Mouse (Mus musculus) stomach, embryonic 14.5 days (tissue): Measurements from ENCODE around the gene Lhx1. TPM values are rescaled to one million over a fixed set of nuclear protein-coding genes. Genes with fewer than 3 reads are reported as not detected.

Experiments
- ATAC-seq: fragments of 200-750 bp; cut with Nextera tagmentation; 2 replicates; pipeline ENCODE4 v1.8.0; 2017; ENCODE audit warnings: low read depth, moderate TSS enrichment; ENCODE audit not compliant: insufficient number of reproducible peaks, insufficient read depth, low FRiP score
- H3K27ac ChIP-seq: fragments of 300-500 bp; sonication (generic); 2 replicates; pipeline ENCODE4 v1.5.1; 2014; ENCODE audit warnings: mild to moderate bottlenecking, low read length, moderate library complexity, mixed read lengths
- H3K27me3 ChIP-seq: fragments of 300-500 bp; sonication (generic); 2 replicates; pipeline ENCODE4 v1.6.1; 2014; ENCODE audit warnings: low read length, control low read depth, mixed read lengths; ENCODE audit not compliant: control insufficient read depth, insufficient read depth
- H3K36me3 ChIP-seq: fragments of 300-500 bp; sonication (generic); 2 replicates; pipeline ENCODE4 v1.6.1; 2014; ENCODE audit warnings: mild to moderate bottlenecking, control low read depth, low read length, moderate library complexity, mixed read lengths; ENCODE audit not compliant: control insufficient read depth, insufficient read depth
- H3K4me1 ChIP-seq: fragments of 300-500 bp; sonication (generic); 2 replicates; pipeline ENCODE4 v1.6.1; 2014; ENCODE audit warnings: low read length, control low read depth, mixed read lengths; ENCODE audit not compliant: control insufficient read depth, insufficient read depth
- H3K4me2 ChIP-seq: fragments of 300-500 bp; sonication (generic); replicated peaks from 2 replicates; pipeline ENCODE4 v1.6.1; 2014; ENCODE audit warnings: low read depth, low read length, control low read depth
- H3K4me3 ChIP-seq: fragments of 300-500 bp; sonication (generic); 2 replicates; pipeline ENCODE4 v1.5.1; 2014; ENCODE audit warnings: low read depth, low read length, control low read depth
- H3K9ac ChIP-seq: fragments of 300-500 bp; sonication (generic); replicated peaks from 2 replicates; pipeline ENCODE4 v1.6.1; 2014; ENCODE audit warnings: low read depth, mild to moderate bottlenecking, control low read depth, low read length, moderate library complexity, mixed read lengths
- H3K9me3 ChIP-seq: fragments of 300-500 bp; sonication (generic); 2 replicates; pipeline ENCODE4 v1.6.1; 2016; ENCODE audit warnings: low read depth, low read length, control low read depth; ENCODE audit not compliant: control insufficient read depth
- WGBS: fragments of 180-500 bp; shearing (Covaris S2); extraction: QIAGEN DNeasy Blood & Tissue Kit; methylation state at CpG from one replicate; pipeline ENCODE4 v1.1.7; 2014; 5-methylcytosine and 5-hydroxymethylcytosine counted together
- polyA plus RNA-seq: library from polyadenylated mRNA; unstranded; fragments of >200 nt; fragmentation: Nextera tagmentation; extraction: Ambion mirVana; gene quantifications from 2 replicates; pipeline ENCODE4 v1.2.1, GENCODE M21; 2014

Gene Lhx1
- polyA plus RNA-seq, 1 experiment from 2014 or later: 0.06 TPM

DNA sequence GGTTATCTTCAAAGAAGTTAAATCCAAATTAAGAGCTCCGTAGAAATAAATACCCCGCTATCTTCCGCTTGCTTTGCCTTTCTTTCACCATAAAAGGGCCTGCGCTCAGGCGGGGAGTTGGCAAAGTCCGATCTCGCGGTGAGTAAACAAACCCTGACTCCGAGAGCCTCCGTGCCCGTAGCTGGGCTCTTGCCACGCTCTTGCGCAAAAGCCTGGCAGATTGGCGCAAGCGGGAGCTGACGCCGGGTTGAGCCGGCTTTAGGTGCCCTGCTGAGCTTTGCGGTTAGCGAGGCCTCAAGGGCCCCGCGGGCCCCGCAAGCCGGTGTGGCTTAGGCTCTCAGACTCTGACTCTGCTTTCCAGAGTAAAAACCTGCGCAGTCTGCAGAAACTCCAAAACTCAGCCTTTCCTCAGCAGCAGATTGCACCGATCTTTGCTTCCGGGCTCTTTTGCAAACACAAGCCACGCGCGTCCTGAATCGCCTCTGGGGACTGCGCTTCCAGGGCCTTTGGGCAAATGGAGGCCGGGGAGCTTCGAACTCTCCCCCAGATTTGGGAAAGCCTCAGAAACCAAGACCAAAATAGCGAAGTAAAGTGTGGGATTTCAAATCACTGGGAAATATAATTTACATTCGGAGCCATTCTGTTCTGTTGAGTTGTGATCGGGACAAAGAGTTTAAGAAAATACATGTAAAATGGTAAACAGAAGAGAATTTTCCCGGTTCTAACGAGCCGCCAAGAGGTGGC, 2.6 kb downstream of the Lhx1 start:
- H3K27me3 ChIP-seq: peaks cover 78% of the 10 kb centered on the region
- ATAC-seq: no peak

DNA sequence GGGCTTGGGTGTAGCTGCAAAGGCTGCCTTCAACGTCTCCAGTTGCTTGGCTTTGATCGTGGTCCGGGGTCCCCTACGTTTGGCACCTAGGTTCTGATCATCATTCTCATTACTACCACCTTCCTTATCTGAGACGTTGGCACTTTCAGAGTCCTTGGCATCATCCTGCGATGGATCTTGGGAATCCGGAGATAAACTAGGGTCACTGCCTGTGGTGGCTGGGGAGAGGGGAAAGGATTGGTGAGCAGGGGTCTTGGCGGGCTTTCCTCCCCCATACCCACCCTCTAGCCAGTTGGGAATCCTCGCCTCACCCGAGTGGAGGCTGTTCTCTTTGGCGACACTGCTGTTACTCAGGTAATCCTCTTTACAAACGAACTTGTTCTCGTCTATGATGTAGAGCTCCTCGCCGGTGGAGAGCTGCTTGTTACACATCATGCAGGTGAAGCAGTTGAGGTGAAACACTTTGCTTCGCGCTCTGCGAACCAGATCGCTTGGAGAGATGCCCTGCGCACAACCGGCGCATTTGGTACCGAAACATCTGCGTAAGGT, 3.5 kb downstream of the Lhx1 start:
- H3K9me3 ChIP-seq: no peaks in the 10 kb centered on the region
- H3K9ac ChIP-seq: no peak overlapping the region
- peaks cover 20% of the 10 kb centered on the region for H3K4me1 ChIP-seq
- H3K36me3 ChIP-seq: no peaks in the 10 kb centered on the region
- no peak overlapping the region for H3K4me2 ChIP-seq
- H3K27ac ChIP-seq: no peak overlapping the region
- no peak overlapping the region for H3K4me3 ChIP-seq
- H3K27me3 ChIP-seq: peaks cover 74% of the 10 kb centered on the region
- no peak for ATAC-seq
- WGBS: 17% methylated on average over 24 of the region's 24 CpGs

More for the DNA sequence above, 2.6 kb downstream of the Lhx1 start:
- Histone ChIP-seq H3K9ac (no peak overlapping the region), H3K9me3 (no peaks in the 10 kb centered on the region), H3K4me2 (peak overlapping the region; percentile 18; the same call in 1 of the 2 replicates), H3K36me3 (no peaks in the 10 kb centered on the region), H3K4me1 (peaks cover 20% of the 10 kb centered on the region), H3K4me3 (0 out of 2 replicates have a peak overlapping the region, but pooled peaks have one; percentile 5), H3K27ac (no peak overlapping the region)
- 1% methylated on average over 40 of the region's 40 CpGs for WGBS

DNA sequence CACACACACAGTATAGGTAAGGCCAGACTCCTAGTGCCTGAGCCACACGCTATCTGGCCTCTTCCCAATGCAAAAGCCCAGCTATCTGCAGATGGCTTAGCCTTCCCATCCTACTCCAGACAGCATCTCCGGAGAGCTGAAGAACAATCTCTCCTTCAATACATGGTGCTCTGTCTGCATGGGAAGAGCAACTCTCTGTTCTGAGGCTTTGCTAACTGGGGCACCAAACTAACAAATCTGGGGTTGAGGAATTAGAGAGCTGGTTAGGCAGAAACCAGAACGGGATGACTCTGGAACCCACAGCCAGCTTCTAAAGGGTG, 4.3 kb downstream of the Lhx1 start:
- no peaks in the 10 kb centered on the region for H3K9me3 ChIP-seq
- no peak overlapping the region for H3K4me3 ChIP-seq
- peaks cover 73% of the 10 kb centered on the region for H3K27me3 ChIP-seq
- ATAC-seq: no peak
- H3K36me3 ChIP-seq: no peaks in the 10 kb centered on the region
- WGBS: 44% methylated on average over 3 of the region's 3 CpGs
- H3K9ac ChIP-seq: no peak overlapping the region
- H3K4me1 ChIP-seq: peaks cover 19% of the 10 kb centered on the region
- no peak overlapping the region for H3K4me2 ChIP-seq
- H3K27ac ChIP-seq: no peak overlapping the region

DNA sequence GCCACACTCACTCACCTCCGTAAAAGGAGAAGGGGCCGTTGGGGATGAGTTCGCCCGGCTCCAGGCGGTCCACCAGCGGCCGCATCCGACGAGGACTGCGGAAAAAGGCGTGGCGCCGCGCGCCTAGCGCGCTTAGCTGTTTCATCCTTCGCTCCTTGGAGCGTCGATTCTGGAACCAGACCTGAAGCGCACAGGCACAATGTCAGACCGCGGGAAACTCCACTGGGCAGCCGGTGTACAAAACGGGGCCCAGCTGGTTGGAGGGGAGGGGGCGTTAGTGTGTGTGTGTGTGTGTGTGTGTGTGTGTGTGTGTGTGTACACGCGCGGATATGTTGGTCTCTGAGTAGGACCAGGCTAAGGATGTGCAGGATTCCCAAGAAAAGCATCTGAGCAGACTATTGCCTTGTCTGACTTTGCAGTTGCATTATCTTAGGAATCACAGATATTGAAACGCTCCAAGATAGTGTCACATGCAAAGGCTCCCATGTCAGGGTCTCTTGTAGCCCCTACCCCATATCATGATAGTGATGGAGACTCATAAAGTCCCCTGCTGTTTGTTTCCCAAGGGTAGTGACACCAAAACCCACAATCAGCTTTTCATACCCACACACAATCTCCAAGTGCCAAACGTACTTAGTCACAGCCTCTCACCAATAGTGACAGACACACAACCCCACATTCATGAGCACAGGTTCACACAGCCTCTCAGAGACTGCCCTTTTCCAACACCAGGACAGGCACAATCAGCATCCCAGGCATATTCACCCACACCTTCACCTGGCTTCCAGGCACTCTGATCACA, 4.9 kb downstream of the Lhx1 start:
- no peak overlapping the region for H3K9ac ChIP-seq
- ATAC-seq: no peak
- 8% methylated on average over 31 of the region's 31 CpGs for WGBS
- no peak overlapping the region for H3K4me2 ChIP-seq
- H3K9me3 ChIP-seq: no peaks in the 10 kb centered on the region
- H3K4me1 ChIP-seq: peaks cover 13% of the 10 kb centered on the region
- no peaks in the 10 kb centered on the region for H3K36me3 ChIP-seq
- H3K27me3 ChIP-seq: peaks cover 72% of the 10 kb centered on the region
- no peak overlapping the region for H3K27ac ChIP-seq
- no peak overlapping the region for H3K4me3 ChIP-seq

DNA sequence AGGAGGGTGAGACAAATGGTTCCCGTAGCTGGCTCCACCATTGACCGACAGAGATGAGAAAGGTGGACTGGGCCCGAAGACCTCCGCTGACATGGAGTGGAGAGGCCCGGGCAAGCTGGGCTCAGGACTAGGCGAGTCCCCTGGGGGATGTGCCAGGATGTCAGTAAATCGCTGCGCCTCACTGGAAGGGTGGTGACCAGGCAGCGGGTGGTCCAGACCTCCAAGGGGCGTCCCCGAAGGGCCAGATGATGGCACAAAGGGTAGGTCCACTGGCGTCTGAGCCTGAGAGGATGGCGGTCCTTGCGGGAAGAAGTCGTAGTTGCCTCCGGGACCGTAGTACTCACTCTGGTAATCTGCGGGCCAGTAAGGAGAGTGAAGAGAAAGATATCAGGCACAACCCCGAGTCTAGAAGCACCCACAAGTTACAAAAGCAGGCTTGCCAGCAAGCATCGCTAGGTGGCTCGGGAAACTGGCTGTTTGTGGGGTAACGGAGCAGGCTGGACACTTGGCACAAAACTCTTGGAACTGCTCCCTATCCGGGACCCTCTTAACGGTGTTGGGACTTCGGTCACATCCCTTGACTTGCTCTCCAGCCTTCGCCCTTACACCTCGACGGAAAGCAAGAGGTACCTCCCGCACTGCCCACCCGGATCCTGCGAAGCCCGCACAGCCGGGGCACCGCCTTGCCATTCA, 5.6 kb downstream of the Lhx1 start:
- H3K4me1 ChIP-seq: peaks cover 7% of the 10 kb centered on the region; the same call in 1 of the 2 replicates
- H3K4me3 ChIP-seq: no peak overlapping the region
- no peak for ATAC-seq
- peaks cover 74% of the 10 kb centered on the region for H3K27me3 ChIP-seq
- WGBS: 29% methylated on average over 34 of the region's 34 CpGs
- no peak overlapping the region for H3K4me2 ChIP-seq
- H3K9me3 ChIP-seq: no peaks in the 10 kb centered on the region
- H3K36me3 ChIP-seq: no peaks in the 10 kb centered on the region
- H3K9ac ChIP-seq: no peak overlapping the region
- no peak overlapping the region for H3K27ac ChIP-seq

DNA sequence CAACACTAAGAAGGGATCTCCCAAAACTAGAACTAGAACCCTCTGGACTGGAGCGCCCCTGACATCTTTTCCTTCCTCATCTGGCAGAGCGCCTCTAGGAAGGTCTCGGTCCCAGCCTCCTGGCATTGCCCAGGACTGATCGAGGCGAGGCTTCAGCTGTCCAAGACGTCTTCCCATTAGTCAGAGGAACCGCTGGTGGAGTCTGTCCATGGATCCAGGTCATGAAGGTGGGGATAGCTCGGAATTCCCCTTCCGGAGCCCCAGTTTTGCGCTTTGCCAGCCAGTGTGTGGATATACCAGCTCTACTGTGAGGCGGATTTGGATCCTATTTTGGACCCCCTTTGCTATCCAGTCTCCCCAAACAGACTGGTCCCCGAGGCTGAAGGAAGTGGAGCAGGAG, 6.3 kb downstream of the Lhx1 start:
- Histone ChIP-seq H3K27me3 (peaks cover 71% of the 10 kb centered on the region), H3K9me3 (no peaks in the 10 kb centered on the region), H3K4me2 (no peak overlapping the region), H3K27ac (no peak overlapping the region), H3K9ac (no peak overlapping the region), H3K4me3 (no peak overlapping the region), H3K4me1 (0 out of 2 replicates have a peak, but pooled peaks cover 4% of the 10 kb centered on the region), H3K36me3 (no peaks in the 10 kb centered on the region)
- ATAC-seq: no peak
- 46% methylated on average over 12 of the region's 12 CpGs for WGBS

DNA sequence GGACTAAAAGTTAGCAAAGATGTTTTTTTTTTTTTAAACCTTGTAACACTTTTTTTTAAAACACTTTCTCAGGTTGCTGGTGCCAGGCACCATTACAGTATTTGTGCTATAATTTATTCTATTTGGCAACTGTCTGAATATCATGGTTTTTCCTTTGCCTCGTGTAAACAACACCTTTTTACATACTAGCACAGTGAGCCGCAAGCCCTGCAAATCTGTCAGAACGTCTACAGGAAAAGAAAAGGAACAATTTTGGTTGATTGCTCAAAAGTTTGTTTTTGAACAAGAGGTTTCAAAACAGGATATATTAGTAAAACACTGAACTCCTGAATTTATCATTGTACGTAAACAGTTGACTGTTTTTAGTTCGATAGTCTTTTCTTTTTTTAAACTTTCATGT, 7.1 kb downstream of the Lhx1 start:
- Histone ChIP-seq H3K27me3 (peaks cover 64% of the 10 kb centered on the region), H3K9me3 (no peaks in the 10 kb centered on the region), H3K4me1 (0 out of 2 replicates have a peak, but pooled peaks cover 4% of the 10 kb centered on the region), H3K4me3 (no peak overlapping the region), H3K9ac (no peak overlapping the region), H3K27ac (no peak overlapping the region), H3K4me2 (no peak overlapping the region), H3K36me3 (no peaks in the 10 kb centered on the region)
- ATAC-seq: no peak
- 61% methylated on average over 5 of the region's 5 CpGs for WGBS

DNA sequence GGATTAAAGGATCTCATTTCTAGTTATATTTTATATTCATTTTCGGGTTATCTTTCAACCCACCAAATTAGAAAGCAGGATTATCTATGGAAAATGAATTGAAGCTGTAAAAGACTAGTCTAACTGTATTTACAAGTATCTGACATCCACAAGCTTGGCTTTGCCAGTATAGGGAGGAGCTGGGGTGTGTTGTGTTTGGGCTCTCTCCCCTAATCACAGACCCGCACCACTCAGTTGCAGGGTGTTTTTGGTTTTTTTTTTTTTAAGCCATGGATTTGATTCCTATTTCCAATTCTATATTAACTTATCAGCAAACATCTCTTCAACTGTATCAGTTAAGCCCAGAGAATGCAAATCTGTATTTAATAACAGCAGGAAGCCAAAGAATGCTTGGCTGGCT, 7.9 kb downstream of the Lhx1 start:
- no peak overlapping the region for H3K27ac ChIP-seq
- no peak overlapping the region for H3K4me3 ChIP-seq
- H3K4me1 ChIP-seq: 0 out of 2 replicates have a peak, but pooled peaks cover under 1% of the 10 kb centered on the region
- H3K36me3 ChIP-seq: no peaks in the 10 kb centered on the region
- H3K9ac ChIP-seq: no peak overlapping the region
- H3K9me3 ChIP-seq: no peaks in the 10 kb centered on the region
- WGBS: 45% methylated on average over 2 of the region's 2 CpGs
- no peak for ATAC-seq
- H3K4me2 ChIP-seq: no peak overlapping the region
- peaks cover 56% of the 10 kb centered on the region for H3K27me3 ChIP-seq
